Mouse (Mus musculus) gastrocnemius, postnatal 4 days (tissue): ENCODE measurements around the gene Slc25a26. TPM values are rescaled to one million over a fixed set of nuclear protein-coding genes. Genes with fewer than 3 reads are reported as not detected.
"Not testable (repeated sequence)": the region's sequence is repeated elsewhere in the genome, so short reads cannot be mapped to it uniquely, and the experiment has no call there.

Source experiments
- DNase-seq, 2 experiments: peaks; one replicate each; pipeline ENCODE4 v3.0.0; 2021 to 2022; ENCODE audit warnings: low spot score in 2 of 2, mixed read lengths in 2 of 2
- total RNA-seq, 2 experiments: library from RNA; stranded (reverse); gene quantifications; 2 replicates each; pipeline ENCODE4 v1.2.3; 2021

Gene Slc25a26
- total RNA-seq, 2 experiments from 2014 or later = 7.0 to 8.0 TPM

DNA sequence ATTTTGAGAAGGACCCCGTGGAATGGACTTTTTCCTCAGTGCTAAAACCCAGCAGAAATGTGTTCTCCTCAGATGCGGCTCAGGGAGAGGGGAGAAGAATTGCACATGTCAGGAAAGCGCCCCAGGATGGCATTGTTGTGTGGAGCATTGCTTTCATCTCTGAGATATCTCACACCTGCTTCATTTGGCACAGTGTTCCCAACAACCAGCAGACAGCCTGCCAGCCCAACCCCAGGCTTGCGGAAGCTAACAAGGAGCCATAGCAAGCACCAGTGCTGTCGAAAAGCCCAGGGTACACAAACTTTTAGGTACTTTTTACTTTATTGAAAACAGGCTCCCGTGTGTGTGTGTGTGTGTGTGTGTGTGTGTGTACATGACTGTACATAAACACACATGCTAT, 50.2 kb downstream of the Slc25a26 start:
- no peak for DNase-seq

GRCm38 (mm10) chr6:94550851-94551250, 50.7 kb downstream of the Slc25a26 start:
- DNase-seq = no peak

DNA sequence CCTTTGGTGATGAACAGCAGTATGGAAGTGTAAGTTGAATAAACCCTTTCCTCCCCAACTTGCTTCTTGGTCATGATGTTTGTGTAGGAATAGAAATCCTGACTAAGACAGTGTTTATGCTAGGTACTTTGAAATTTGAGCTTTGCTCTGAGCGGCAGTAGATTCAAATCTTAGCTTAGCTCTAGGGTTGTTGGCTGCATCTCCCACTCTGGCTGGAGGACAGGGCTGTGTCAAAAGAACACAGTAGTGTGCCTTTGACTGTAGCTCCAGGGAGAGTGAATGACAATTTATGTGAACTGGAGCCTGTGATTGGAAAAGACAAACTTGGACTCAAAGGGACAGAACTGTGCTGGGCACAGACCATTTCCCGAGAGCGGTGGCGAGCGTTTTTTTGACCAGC, 53.0 kb downstream of the Slc25a26 start:
- DNase-seq = no peak

DNA sequence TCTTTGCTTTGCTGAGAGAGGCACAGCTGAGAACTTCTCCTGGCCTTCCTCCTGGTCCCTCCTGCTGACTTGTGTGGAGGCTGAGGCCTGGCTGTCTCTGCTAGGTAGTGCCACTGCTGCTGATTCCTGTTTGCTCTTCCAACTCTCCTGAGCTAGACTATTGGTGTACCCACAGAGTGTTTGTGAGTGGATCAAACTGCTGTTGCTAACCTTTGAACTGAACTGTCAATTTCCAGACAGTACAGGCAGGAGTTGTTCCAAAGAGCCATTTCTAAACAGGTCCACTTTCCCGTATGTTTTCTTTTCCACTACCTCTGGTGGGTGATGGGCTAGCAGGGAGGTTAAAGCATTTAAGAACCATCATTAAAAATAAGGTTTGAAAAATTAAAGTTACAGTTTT, 58.5 kb downstream of the Slc25a26 start:
- not testable (repeated sequence) for DNase-seq

GRCm38 (mm10) chr6:94560896-94561295, 60.8 kb downstream of the Slc25a26 start:
- DNase-seq = no peak

DNA sequence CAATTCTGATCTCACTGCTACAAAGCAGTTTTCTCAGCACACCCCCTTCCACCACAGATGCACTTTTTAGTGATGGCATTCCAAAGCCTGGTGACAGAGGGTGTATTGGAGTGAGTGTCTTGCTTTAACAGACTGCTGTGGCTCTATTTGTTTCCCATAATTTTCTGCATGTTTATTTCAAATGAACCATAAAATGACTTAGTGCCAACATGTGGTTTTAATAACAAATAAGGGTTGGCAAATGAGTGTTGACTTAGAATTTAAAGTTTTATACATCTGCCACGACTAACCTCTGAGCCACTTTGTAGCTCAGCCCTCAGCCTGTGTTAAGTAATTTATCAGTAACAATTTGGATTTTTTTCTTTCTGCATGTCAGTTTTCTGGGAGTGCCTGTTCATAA, 61.2 kb downstream of the Slc25a26 start:
- DNase-seq = no peak

DNA sequence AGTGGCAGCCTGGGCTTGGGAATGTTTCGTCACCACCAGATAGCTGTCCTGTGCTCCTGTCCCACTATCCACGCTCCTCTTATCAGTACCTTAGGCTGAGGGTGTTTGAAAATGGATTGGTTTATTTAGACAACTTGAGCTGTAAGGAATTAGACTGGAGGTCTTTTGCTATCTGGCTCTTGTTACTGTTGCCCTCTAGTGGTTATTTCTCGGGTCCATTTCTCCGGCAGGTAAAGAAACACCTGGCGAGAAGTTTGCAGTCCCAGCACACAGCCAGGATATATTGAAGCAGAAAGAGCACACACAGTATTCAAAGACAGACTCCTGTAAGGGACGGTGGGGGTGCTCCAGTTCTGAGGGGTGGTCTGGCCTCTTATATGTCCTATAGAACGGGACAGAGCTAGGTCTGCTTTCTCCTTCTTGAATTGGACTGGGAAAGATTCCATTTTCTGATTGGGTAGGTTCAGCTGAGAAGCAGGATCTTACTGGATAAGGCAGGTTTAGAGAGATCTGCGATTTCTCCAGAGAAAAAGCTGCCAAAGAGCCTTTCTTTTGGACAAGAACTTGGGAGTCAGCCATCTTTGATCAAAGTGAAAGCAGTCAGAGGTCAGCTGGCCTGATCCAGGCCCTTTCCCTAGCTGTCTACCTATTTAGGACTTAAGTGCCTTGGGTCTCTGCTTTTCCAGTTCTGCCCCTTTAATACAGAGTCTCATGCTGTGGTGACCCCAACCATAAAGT, 63.2 kb downstream of the Slc25a26 start:
- no peak for DNase-seq

GRCm38 (mm10) chr6:94565766-94566165, 65.6 kb downstream of the Slc25a26 start:
- no peak for DNase-seq

GRCm38 (mm10) chr6:94568040-94568439, 67.9 kb downstream of the Slc25a26 start:
- DNase-seq = no peak

GRCm38 (mm10) chr6:94575526-94576166, 75.5 kb downstream of the Slc25a26 start:
- DNase-seq = no peak

GRCm38 (mm10) chr6:94577991-94578390, 77.9 kb downstream of the Slc25a26 start:
- no peak for DNase-seq

DNA sequence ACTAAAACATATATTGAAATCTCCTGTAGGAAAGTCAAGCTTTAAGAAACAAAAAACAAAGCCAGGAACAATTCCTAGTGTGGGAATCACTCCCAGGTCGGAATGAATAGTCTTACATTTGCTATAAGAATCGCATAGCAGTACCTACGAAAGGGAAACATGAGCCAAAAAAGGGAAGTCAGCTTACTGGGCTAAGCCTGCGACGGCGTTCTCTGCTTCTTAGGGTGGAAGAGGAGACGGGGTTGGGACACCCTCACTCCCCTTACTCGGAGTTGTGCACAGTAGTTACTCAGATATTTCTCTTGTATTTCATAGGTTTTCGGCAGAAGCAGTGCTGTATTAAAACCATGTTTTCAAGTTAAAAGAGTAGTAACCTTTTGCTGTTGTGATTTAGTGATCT, 81.9 kb downstream of the Slc25a26 start:
- no peak for DNase-seq

GRCm38 (mm10) chr6:94584147-94584695, 84.1 kb downstream of the Slc25a26 start:
- DNase-seq = no peak

GRCm38 (mm10) chr6:94584976-94585375, 84.8 kb downstream of the Slc25a26 start:
- peak in 1 of 2 experiments; percentile 3 for DNase-seq

- DNase-seq = no peak
These were observed 88.2 kb downstream of the Slc25a26 start for GRCm38 (mm10) chr6:94588365-94588764.

DNA sequence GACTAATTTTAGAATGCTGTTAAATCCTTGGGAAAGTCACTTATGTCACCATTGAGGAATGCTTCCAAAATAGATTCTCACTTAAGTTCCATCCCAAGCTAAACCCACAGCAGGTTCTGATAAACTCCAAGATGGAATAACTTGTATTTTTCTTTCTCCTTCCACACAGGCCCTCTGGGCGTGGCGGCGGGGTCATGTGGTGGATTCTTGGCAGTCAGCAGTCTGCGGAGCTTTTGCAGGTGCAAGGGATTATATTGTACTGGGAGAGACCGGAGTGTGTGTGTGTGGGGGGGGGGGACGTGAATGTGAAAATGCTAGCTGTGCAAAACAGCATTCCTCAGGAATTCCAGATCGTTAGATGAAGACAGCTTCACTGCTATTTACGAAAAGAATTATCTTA, 92.1 kb downstream of the Slc25a26 start:
- DNase-seq = peak in 1 of 2 experiments; percentile 62

DNA sequence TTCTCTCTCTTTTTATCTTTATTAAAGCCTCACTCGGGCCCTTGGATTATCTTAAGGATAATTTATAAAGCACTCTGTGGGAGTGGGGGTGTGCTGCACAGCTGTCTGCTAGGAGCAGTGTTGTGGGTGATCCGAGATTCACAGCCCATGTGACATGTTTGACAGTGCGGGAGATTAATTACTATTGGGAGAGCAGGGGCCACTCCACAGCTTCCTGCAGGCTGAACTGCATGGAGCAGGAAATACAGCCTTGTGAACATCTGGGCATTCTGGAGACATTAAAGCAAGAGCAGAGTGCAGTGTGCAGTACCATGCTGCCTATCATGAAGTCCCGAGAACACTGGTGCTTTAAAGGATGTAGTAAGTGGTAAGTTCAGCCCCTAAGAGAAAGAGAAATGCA, 92.6 kb downstream of the Slc25a26 start:
- DNase-seq = no peak

DNA sequence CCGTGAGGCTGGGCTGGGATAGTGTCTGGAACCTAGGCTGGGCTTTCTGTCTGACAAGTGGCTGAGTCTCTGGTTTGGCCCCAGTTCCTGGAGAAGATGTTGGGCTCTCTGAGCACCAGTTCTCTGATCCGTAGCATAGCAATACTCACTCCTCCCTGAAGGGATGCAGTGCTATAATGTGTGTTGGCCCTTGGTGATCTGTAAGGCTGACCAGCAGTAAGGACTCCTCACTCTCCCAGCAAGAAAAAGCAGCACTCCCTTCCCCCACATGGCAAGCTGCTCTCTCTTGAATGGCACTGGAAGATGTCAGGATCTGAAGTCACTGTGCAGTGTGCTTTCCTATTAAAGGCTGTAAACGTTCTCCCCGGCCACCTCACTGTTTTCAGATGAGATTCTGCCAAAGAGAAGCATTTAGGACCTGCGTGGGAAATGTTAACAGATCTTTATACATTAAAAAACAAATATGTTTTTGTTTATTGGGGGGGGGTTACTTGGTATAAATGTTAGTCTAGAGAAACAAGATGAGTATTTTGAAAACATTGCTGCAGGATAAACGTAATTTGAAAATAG, 94.0 kb downstream of the Slc25a26 start:
- DNase-seq = no peak

- DNase-seq = peak in 1 of 2 experiments; percentile 13
These were observed 94.6 kb downstream of the Slc25a26 start for GRCm38 (mm10) chr6:94594711-94595110.

- peak in 1 of 2 experiments; percentile 13 for DNase-seq
These were observed 95.1 kb downstream of the Slc25a26 start for GRCm38 (mm10) chr6:94595206-94595605.

- DNase-seq = peak in 1 of 2 experiments; percentile 9
These were observed 96.1 kb downstream of the Slc25a26 start for GRCm38 (mm10) chr6:94596051-94596760.
